Mouse (Mus musculus) stomach, postnatal 0 days (tissue): ENCODE results near the gene Tgfb1.

Experiments used
- CTCF ChIP-seq: IDR thresholded peaks from 2 replicates; pipeline ENCODE4 v1.5.1; 2016; ENCODE audit warnings: antibody characterized with exemption, low read depth, mild to moderate bottlenecking, moderate library complexity
- EP300 ChIP-seq: optimal IDR thresholded peaks from 2 replicates; pipeline ENCODE3; 2016; ENCODE audit warnings: antibody characterized with exemption

- TF ChIP-seq EP300 (no peak), CTCF (peak; percentile 36; the same call in 1 of the 2 replicates)
Measured at GRCm38 (mm10) chr7:25700732-25701131, 13.9 kb downstream of the Tgfb1 start.
